Mouse (Mus musculus): ENCODE results near the gene Cep128.
A peak's percentile ranks its signal among the peaks of the same experiment; 100 is the strongest.
"Not testable (repeated sequence)": the region's sequence is repeated elsewhere in the genome, so short reads cannot be mapped to it uniquely, and the experiment has no call there.

The Cep128 gene

DNA sequence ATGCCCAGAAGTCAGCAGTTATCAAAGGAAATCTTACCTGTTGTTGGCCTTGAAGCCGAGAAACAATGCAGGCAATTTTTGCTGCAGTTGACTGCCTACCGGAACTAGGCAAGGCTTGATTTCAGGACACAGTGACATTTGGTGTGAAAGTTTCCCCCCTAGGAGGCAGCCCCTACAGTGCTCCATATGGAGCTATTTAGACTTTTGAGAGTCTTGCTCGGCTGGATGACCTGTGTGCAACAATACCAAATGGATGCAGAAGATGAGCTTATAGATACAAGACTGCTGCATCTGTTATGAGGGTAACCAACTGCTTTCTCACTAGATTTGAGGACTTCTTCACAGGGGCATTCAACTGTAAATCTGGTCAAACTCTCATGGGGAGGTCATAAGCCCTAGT is 331.9 kb downstream of the Cep128 start:
- no peak for DNase-seq

DNA sequence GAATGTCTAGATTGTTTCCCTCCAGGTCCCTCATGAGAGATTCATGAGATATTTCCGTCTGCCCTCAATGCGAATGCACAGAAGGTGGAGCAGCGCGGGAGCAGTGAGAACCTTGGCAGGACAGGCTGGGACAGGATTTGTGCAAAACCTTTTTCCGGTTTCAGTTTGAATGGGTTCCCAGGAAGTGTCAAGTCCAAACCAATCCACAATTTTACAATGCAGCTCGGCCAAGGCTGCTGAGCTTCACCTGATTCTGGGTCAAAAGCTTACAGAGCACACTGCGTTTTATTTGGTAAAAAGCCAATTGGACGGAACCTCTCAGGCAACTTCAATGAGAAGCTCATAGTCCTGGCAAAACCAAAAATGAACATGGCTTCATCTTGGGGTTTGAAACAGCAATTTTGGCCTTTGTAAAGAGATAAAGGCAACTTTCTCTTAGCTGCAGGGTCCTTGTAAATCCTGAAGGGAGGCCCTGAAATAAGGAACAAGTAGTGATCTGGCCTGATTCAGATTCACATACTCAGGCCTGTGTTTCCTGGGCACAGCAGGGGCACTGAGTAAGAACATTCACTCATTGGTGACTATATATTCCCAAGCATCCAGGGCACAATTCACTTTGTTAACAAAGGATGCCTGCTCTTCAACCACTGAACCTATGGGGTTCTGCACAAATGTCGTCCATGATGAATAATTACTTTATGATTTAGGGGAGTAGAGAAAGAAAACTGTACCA is 333.4 kb downstream of the Cep128 start:
- peak; percentile 91 for DNase-seq

DNA sequence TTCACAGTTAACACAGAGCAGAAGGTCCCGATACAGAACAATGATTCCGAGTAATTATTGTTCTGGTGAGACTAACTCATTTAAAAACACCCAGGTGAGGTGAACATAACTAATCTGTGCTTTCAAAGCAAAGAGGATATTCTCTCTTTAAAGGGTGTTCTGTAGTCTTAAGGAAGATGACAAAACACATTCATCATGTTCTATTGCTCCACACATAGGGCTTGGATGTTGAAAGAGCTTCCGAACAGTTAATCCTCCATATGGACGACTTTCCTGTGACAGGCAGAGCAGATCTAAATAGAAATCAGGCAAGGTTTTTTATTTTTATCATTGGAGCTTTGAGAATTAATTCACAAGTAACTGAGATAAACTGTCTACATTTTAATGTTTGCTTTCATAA is 342.8 kb downstream of the Cep128 start:
- no peak for DNase-seq

DNA sequence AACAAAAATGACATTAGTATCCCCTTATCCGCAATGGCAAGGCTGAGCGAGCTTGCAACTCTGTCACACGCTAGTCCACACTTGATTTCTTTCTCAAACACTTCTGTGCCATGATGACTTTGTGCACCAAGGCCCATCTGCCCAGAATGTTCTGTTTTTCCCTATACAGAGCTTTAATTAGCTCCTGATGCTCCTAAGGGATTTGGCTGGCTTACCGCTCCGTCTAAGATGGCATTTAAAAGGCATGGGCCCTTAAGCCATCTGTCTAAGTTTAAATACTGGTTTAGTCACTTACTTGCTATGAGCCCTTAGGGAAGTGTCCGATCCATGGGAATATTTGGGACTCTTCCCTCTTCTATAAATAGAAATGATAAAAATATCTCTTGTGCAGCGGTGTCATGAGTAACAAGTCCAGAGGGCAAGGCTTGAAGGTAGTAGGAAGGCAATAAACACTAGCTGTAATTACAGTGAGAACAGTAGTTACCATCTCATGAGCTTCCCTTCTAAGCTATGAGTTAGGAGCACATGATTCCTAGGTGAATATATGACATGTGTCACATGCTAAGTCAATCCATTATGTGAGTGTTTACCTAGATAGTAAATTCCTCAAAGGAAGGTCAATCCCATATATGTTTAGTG is 343.8 kb downstream of the Cep128 start:
- no peak for DNase-seq

DNA sequence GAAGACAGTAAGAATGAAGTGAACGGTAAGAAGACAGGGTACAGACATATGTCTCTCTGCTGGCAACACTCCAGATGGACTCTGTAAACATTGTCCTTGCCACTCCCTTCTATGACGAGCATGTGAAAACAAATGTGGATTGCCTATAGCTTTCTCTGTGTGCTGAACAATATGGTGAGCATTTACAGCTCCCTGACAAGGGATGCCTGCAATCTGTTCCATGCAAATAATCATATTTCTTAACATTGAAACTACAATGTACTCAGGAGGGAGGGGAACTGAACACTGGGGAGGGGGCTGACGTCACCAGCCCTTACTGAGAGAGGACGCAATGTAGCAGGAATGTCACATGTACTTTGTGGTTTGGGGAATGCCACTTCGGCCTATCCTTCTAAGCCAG is 355.1 kb downstream of the Cep128 start:
- no peak for DNase-seq

DNA sequence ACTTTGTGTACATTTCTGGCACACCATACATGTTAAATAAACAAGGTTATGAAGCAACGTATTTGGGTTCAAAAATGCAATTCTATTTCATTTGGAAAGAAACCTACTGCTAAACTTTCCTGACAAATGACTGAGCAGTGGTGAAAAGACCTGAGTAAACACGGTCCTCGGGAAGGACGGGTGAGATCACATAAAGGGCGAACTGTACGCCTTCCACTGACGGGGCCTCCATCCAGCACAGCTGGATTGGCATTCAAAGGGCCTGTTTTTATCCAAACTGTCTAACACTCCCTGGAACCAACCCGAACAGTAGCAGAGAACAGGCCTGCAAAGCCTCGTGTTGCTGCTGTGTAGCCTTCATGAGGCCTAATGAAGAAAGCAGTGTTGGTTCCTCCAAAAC is 356.5 kb downstream of the Cep128 start:
- DNase-seq, result peak; percentile 90

DNA sequence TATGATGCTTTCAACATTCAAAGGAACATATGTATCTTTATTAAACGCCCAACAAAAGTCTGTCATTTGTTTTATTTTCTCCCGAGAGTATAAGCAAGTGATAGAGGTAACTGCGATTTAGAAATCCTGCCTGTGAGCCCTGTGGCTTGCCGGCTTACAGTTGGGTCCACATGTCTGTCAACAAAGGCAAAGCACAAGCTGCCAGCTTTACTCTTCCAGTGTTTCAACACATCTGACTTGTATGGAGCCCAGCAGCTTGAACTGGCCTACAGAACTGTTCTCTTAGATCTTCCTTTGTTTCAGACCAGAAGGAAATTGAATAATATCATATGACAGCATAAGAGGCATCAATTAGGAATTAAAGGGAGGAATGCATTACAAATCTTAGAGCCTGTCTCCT is 357.1 kb downstream of the Cep128 start:
- no peak for DNase-seq

DNA sequence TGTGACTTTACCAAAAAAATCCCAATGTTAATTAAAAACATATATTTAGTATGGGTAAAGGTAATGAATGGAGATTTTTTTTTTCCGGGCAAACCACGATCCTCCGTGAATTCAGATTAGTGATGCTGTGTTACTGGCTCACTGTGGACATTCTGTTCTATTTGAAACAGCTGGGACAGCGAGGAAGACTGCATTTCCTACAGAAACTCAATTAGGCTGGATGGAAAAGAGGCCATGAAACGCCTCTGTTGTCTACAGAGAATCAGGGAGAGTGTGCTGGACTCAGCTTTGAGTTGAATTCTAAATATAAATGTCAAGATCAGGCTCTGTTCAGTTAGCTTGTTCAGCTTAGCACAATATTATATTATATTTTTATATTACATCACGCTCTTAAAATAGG is 369.1 kb downstream of the Cep128 start:
- DNase-seq, result no peak

DNA sequence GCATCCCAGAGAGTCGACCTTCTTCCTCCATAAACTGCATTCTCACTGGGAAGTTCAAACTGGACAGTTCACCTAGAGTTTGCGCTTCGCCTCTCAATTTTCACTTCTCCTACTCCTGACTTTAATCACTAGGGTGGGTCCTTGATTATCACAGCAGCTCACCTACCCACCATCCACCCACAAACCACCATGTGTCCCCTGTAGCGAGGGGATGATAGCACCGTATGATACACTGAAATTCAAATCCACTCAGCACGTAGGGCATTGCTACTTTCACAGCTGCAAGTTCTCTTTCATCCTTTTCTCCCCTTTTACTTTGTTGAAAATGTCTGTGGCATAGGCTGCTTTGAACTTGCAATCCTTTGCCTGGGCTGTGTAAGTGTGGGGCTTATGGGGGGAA is 371.2 kb downstream of the Cep128 start:
- no peak for DNase-seq

DNA sequence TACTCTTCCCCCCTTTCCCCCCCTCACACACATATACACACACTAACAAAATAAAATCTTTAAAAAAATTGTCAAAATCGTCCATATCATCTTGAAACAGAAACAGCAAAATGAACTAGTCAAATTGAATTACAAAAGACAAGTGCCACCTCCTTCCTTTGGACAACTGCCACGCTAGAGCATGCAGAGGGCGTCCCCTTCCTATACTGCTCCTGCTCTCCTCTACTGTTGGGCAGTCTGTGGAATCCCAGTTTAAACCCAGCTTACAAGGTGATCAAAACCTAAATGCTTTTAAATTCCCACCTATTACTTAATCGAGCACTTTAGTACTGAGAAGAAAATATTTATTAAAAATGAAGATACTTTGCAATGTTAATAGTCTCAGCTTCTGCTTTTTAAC is 372.0 kb downstream of the Cep128 start:
- no peak for DNase-seq

DNA sequence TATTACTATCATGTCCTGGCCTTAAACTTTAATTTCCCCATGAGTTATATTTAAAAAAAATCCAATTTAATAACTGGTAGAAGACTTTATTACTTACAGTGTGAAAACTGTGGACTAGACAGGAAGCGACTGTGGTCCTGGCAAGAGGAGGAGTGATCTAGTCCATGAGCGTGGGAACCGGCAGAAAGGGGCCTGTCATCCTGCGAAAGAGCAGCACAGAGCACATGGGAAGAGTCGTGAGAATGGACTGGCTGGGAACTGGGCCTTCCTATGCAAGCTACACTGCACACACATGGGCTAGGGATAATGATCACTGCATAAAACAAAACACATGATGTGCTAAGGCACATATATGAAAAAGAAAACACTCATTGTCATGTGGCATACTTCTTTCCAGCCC is 375.5 kb downstream of the Cep128 start:
- peak; percentile 89 for DNase-seq

DNA sequence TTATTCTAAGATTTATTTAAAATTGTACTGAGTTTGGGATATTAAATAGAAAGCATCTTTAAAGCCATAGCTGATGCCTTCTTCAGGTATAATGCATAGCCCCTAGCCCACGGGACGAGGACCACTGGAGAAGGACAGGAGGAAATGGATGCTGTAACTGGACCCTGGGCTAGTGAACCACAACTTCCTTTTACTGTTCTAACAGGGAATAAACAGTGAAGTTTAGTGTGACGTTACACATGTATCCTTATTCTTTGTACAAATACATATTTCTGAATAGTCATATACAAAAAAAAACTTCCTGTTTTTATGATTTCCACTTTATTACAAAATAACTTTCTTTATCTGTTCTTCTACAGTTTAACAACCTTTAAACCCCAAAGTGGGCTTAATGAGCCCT is 376.0 kb downstream of the Cep128 start:
- no peak for DNase-seq

DNA sequence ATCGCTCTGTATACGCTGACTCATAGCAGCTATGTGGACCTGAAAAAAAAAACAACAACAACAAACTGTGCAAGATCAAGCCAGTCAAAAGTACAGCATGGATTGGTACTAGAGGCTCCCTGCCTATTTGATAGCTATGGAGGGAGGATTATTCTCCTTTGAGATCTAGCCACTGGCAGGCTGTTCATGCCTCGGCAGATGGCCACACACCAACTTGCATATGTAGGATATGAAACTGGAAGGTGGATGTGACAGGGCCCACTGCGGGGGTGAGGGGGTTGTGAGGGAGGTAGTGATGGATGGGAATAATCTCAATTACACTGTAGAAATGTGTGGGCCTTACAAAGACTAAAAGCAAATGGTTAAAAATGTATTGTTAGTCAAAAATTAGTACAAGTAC is 386.7 kb downstream of the Cep128 start:
- DNase-seq, result no peak

DNA sequence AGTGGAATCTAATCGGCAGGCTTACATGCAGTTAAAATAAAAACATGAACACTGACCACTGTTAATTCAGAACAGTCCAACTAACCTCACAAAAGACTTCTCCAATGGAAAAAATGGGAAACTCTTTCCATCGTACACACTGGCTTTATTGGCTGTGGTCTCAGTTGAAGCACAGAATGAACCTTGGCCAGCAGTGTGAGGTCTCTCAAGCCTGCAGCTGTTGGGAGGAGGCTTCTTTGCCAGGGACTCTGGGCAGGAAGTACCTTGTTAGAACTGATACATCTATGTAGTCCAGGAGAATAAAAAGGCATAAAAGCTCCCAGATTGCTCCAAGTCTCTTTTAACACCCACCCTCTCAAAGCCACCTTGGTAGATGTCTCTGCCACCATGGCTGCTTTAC is 390.9 kb downstream of the Cep128 start:
- DNase-seq, result no peak

DNA sequence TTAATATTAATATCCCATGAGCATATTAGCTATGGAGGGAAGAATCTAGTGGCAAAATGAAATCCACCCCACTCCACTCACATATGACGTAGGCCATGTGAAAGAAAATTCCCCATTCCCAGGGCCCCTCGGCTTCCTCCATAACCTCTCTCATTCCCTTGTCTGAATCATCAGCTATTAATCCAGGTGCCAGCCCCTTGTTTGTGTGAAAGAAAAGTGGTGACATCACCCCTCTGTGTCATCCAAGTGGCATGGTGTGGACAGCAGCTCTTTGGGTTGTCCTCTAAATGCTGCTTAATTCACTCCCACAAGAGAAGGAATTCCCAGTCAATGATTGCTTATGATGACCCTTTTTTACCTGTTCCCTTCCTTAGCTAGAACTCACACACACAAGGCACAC is 396.4 kb downstream of the Cep128 start:
- DNase-seq, result no peak

DNA sequence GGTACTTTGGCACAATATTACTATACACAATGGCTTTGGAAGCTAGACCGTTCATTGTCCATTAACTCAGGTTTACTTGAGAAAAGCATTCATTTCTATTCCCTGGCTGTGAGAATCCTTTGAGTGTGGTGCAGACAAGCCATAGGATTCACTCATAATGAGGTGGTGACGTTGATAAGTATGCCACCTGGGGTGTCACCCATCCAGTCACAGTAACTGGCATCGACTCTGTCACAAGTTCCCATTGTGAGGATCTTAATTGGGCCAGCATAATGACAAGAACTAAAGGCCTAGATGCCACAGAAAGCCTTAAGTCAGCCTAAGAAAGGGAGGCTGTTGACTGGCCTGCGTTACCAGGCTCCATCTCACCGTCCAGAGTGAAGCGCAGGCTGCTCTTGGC is 396.9 kb downstream of the Cep128 start:
- DNase-seq, result no peak

DNA sequence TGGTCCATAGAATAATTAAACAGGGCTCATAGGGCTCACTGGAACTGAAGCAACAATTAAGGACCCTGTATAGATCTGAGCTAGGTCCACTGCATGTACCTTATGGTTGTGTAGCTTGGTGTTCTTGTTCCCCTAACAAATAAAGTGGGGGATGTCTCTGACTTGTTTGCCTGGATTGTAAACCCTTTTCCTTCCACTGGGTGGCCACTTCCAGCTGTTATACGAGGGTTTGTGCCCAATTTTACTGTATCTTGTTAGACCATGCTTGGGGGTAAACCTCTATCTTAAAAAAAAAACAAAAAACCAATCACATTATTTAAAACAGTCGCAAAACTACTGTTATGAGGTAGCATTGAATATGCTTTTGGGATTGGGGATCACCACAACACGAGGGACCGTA is 402.2 kb downstream of the Cep128 start:
- peak; percentile 10 for DNase-seq

DNA sequence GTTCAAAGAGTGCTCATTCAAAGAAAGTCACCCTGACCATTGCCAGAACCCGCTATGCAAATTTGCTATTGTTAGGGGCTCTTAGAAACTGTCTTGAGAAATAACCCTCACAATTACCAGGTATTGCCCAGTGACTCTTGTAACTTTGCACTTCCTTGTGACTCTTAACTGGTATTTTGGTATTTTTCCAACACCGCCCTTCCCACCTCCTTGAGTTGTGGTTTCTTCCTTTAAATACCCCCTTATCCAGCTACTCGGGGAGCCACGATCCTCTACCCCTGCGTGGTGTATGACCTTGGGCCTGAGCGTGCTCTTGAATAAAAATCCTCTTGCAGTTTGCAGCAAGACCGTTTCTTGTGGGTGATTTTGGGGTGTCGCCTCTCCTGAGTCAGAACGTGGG is 407.8 kb downstream of the Cep128 start:
- DNase-seq, result not testable (repeated sequence)

DNA sequence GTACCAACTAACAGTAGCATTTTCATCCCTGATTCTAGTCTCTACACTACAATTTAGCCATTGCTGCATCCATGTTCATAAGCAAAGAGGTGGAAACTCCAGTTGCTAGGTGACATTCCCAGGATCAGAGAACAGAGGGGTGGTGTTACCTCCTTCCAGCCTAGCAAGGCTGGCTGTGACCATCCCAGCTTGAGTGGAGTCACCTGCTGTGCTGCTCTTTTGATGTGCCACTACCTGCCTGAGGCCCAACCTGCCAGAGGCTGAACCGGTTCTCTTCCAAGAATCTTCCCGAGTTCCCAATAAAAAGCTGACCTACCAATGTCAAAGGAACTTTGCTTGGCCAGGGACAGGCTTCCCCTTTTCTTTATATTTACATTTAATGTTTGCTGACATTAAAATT is 408.8 kb downstream of the Cep128 start:
- DNase-seq, result no peak

DNA sequence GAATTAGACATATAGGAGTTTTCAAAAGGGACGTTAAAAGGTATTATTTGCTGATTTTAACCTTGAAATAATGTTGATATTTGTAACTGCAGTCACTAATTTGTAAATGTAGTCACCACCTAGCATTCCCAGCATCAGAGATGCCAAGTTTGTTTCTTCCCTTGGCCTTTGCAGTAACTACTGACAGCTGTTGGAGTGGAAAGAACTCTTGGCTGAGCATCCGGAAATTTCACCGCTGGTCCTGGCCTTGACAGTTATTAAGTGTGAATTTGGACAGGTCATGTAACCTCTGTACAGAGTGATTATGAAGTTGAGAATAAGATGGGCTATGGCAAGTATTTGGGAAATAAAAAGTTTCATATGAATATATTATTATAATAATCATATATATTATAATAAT is 413.1 kb downstream of the Cep128 start:
- DNase-seq, result no peak

DNA sequence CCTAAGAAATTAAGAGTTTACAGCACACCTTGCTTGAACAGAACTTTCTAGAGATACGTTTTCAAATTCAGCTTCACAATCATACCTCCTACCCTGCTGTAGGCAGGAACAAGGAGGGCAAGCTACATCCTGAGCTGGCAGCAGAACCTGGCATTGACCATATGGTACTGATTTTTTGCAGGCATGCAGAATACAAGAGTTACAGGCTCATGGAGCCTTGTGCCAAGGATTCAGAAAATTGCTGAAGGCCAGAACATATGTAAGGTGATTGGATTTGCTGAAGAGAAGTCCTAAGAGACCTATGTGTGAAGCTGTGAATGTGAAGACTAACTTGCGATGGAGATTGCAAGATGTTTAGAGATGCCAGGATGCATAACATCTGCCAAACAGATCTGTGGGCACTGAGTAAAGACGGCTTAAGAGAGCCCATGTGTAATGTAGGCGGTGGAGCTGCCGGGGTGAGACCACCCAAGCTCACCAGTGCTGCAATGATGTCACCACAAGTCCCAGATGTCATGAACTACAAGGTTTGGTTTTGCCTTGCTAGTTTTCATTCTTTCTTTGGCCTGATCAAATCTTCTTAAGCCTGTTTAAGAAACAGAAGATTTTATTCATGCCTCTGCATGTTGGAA is 422.7 kb downstream of the Cep128 start:
- DNase-seq, result no peak

DNA sequence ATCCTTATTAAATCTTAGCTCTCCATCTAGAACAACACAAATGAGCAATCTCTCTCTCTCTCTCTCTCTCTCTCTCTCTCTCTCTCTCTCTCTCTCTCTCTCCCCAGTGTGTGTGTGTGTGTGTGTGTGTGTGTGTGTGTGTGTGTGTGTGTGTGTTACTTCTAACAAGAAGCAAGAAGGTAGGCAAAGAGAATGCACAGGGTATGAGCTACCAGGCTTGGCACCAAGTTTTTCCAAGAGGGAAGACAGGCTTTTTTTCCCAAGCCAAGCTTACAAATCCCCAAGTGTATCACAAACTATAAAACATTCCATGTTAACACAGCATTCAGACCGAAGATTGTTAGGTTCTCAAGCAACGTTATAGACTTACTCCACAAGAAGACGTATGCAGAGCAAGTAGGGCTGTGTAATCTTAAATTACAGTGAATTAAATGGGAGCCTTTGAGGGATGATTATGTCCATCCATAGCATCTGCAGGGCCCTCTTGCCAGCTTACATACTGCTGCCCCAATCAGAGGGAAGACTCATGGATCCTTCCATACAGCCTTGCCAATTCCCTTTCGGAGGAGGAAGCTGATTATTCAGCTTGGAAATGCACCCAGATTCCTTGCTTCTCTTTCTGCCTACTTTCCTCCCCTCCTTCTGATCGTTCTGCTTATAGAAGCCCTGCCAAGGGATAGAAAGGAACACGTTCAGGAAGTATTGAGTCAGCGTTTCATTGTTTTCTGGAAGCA is 429.3 kb downstream of the Cep128 start:
- no peak for DNase-seq

All from heart, adult 11 months (tissue).